Mouse (Mus musculus): ENCODE data around the gene Atp11b. TPM values are rescaled to one million over a fixed set of nuclear protein-coding genes. Genes with fewer than 3 reads are reported as not detected.

Gene Atp11b
- polyA plus RNA-seq, 1 experiment from 2014 or later, result 14.7 TPM

Other genes with a start within 250 kb of the Atp11b start
- 85.6 and 91.5 TPM in 2 replicates for gene Dcun1d1, start 183.3 kb downstream of the Atp11b start, polyA plus RNA-seq (2015; fragmentation: Nextera tagmentation; extraction: Ambion mirVana)
- gene Mccc1, start 246.6 kb downstream of the Atp11b start, polyA plus RNA-seq (2015; fragmentation: Nextera tagmentation; extraction: Ambion mirVana), result 14.4 and 14.5 TPM in 2 replicates

All from liver, embryonic 15.5 days (tissue).